Mouse (Mus musculus): ENCODE results near the gene Nol6. TPM values are rescaled to one million over a fixed set of nuclear protein-coding genes. Genes with fewer than 3 reads are reported as not detected.
"Not testable (repeated sequence)": the region's sequence is repeated elsewhere in the genome, so short reads cannot be mapped to it uniquely, and the experiment has no call there.

Gene Nol6
- total RNA-seq, 2 experiments from 2014 or later: 94.2 to 94.3 TPM

DNA sequence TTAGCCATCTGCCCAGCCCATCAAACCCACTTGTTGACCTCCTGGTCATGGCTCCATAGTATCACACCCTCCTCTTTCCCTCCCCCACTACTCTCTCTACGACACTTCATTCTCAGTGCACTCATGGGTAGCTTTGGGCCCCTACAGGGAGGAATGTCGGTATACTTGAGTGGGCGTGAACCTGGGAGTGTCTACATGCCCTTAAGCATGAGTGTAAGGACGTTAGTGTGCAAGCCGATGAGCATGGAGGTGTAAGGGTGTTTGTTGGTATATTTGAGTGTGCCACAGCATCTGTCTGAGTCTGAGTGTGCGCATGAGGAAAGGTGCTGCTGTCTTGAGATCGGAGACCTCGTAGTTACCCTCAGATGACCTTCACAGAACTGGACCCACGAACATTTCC, 37.3 kb downstream of the Nol6 start:
- DNase-seq (ENCODE audit: low spot score in 2 of 2): no peak

DNA sequence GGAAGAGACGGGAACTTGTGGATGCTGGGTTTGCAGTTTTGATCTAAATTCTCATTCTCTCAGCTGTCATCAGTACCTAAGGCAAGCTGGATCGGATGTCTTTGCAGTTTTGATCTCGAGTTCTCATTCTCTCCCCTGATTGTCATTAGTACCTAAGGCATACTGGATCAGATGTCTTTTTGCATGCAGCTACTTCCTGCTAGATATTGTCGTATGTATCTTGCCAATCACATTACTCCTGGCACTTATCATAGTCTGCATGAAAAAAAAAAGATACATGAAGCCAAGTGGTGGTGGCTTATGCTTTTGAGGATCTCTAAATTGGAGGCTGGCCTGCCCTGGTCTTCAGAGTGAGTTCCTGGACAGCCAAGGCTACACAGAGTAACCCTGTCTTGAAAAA, 39.4 kb downstream of the Nol6 start:
- DNase-seq (ENCODE audit: low spot score in 2 of 2): no peak

DNA sequence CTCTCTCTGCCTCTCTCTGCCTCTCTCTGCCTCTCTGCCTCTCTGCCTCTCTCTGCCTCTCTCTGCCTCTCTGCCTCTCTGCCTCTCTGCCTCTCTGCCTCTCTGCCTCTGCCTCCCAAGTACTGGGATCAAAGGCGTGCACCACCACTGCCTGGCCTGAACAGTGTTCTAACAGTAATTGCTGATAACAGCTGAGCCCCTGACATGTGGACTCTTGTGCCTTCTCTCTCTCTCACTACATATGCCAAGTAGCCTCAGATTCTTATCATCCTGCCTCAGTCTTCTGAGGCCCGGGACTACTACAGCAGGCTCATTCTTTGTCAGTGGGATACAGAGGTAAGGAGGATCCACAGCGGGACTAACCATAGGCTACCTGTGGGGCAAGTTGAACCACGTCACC, 41.5 kb downstream of the Nol6 start:
- not testable (repeated sequence) for DNase-seq (ENCODE audit: low spot score in 2 of 2)

DNA sequence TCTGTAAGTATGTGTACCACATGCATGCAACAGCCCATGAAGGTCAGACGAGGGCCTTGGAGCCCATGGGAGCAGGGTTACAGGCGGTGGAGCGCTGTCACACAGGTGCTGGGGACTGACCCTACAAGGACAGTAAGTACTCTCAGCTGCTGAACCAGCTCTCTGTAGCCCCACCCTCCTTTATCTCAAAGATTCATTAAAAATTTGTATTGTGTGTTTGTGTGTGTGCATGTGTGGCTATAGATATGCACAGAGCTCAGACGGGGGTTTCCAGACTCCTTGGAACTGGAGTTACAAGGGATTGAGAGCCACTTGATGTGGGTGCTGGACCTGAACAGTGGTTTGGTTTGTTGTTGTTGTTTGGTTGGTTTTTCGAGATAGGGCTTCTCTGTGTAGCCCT, 42.5 kb downstream of the Nol6 start:
- DNase-seq (ENCODE audit: low spot score in 2 of 2): no peak

DNA sequence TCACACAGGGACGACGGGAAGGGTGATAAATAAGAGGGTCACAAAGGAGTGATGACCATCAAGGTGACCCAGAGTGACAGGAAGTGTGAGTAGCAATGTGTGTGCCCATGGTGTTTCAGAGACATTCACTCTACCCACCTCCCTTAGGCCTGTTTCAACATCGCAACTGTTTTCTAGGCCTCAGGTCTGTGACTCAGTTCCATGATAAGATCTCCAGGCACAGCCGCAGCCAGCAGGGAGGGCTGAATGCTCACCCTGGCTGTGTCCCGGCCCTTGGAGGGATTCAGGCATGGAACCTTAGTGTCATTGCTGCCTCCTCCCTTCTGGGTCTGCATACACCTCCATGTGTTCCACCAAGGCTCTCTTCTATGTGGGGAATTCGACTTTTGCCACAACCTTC, 45.5 kb downstream of the Nol6 start:
- DNase-seq (ENCODE audit: low spot score in 2 of 2): no peak

DNA sequence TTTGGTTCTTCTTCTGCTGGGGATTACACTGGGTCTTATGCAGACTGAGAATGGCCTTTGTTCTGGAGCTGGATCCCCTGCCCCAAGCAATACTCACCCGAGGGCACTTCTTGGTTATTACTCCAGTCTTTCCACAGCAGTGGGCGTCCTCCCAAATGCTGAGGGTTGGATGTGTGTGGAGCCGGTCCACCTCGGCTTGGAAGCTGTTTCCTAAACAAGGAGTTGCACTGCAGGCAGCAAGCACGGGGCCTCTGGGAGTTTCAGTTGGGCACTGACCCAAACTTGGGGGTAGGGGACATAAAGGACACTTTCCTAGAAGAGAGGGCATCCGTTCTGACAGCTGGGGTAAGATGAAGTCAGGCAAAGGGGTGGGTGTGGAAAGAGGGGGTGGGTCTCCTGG, 49.8 kb downstream of the Nol6 start:
- no peak for DNase-seq (ENCODE audit: low spot score in 2 of 2)

DNA sequence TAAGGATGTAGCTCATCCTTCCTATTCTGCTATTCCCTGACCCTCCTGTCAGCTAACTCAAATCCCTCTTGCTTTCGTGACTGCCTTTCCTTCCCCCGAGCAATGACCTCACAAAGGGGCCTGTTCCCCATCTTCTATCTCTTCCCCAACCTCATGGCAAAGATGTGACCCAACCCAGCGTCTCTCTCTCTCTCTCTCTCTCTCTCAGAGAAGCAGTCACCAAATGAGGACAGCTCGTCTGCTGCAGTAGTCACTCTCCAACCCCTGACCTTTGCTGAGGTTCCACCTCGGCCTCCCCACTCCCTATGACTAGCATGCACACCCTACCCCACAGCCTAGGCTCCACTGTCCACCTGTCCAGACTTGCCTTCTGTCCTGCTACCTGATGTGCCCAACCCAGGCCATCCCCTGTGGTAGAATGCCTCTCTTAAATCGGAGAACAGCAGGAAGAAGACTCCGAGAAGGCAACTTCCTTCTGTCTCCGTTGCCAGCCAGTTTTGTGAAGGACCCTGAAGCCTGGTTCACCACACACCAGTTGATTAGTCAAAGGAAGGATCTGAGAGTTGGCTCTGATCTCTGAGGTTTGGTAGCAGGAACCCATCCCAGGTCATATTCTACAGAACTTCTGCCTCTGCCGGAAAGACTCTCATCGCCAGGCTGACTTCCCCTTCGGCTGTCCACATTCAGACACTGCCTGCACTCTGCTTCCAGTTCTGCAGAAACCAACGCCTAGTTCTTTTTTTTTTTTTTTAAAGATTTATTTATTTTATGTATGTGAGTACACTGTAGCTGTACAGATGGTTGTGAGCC, 51.0 kb downstream of the Nol6 start:
- no peak for DNase-seq (ENCODE audit: low spot score in 2 of 2)

DNA sequence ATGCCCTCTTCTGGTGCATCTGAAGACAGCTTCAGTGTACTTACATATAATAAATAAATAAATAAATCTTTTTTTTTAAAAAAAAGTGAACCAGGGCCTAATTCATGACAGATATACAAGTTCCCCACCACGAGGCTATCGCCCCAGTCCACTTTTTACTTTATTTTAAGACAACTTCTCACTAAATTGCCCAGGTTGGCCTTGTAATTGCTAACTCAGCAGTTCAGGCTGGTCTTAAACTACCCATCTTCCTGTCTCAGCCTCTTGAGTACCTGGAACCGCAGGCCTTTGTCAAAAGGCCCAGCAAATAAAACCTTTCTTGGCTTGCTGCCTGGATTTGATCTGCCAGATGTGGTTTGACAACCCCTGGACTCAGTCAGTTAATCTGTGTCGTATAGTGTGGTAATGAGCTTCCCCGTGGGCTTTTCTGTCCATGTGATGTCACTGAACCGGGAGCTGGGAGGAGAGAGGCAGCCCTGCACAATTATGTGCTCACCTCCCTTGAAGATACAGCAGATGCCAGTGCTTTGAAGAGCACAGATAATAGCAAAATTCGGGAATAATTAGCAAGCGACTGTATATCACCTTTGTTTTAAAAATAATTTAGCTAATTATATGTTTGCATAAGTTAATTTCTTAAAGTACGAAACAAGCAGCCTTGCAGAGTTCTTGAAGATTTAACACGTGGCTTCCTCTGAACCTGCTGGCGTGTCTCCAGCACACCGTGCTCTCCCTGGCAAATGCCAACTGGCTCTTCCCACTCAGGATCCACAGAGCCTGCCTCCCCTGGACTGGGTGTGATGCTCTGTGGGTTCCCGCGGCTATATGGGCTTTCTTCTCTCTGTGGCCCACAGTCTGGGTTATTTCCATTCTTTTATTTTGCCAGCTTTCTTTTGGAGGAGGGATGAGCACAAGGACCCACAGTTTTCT, 52.5 kb downstream of the Nol6 start:
- no peak for DNase-seq (ENCODE audit: low spot score in 2 of 2)

DNA sequence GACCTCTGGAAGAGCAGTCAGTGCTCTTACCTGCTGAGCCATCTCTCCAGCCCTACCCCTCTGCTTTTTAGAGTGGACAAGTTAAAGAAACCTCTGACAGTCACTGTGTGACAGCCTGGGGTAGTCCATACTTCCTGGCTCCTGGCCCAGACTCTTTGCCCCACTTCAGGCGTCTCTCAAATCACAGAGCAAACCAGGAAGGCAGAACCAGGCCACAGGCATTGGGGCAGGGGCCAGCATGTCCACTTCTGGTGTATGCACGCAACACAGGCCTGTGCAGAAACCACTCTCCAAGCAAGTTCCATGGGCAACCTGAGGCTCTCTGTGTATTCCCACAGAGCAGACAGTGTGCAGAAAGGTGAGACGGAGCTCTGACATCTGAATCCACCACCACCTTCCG, 59.1 kb downstream of the Nol6 start:
- no peak for DNase-seq (ENCODE audit: low spot score in 2 of 2)

Other genes starting within 250 kb of the Nol6 start
- not detected for gene Spink4, start 204.4 kb downstream of the Nol6 start, total RNA-seq (2021)
- 100 to 1,000 TPM; 174 to 185 TPM for gene Bag1, start 176.2 kb downstream of the Nol6 start, total RNA-seq (2021)
- 10 to 100 TPM; 80.1 to 82.2 TPM for gene Chmp5, start 176.0 kb downstream of the Nol6 start, total RNA-seq (2021)
- 10 to 100 TPM; 73.4 to 73.6 TPM for gene Nfx1, start 153.5 kb downstream of the Nol6 start, total RNA-seq (2021)
- not detected for gene Aqp7, start 76.3 kb downstream of the Nol6 start, total RNA-seq (2021)
- gene Aqp3, start 26.3 kb downstream of the Nol6 start, total RNA-seq (2021): not detected
- 10 to 100 TPM; 85.2 to 88.4 TPM for gene Ube2r2, start 11.3 kb upstream of the Nol6 start, total RNA-seq (2021)
- 10 to 100 TPM; 38.4 to 41.9 TPM for gene Ubap2, start 150.7 kb upstream of the Nol6 start, total RNA-seq (2021)
- gene Dcaf12, start 190.4 kb upstream of the Nol6 start, total RNA-seq (2021): 10 to 100 TPM; 40.4 to 45.5 TPM
- 10 to 100 TPM; 48.3 to 57.9 TPM for gene Ubap1, start 224.5 kb upstream of the Nol6 start, total RNA-seq (2021)